Mouse (Mus musculus): ENCODE results near the gene Ifi205. TPM values are rescaled to one million over a fixed set of nuclear protein-coding genes. Genes with fewer than 3 reads are reported as not detected.

Ifi205 gene
- polyA plus RNA-seq, 1 experiment: 2.7 TPM

GRCm38 (mm10) chr1:173977622-173978021, 54.0 kb downstream of the Ifi205 start:
- no peak overlapping the region for H3K27ac ChIP-seq (ENCODE audit: control insufficient read depth, insufficient read depth, low read length)
- H3K4me3 ChIP-seq (ENCODE audit: control insufficient read depth, insufficient read depth, low read length): no peak overlapping the region
- no peaks in the 10 kb centered on the region for H3K4me1 ChIP-seq (replicated peaks; ENCODE audit: control insufficient read depth, insufficient read depth, low read length)
- DNase-seq: no peak
- no peaks in the 10 kb centered on the region for H3K27me3 ChIP-seq (ENCODE audit: control insufficient read depth, insufficient read depth, low read length)
- TF ChIP-seq POLR2A (IDR thresholded peaks at IDR 0.05; ENCODE audit: control insufficient read depth, extremely low read depth, insufficient read depth, low read length, poor library complexity) (no peak), CTCF (IDR thresholded peaks at IDR 0.05; ENCODE audit: borderline replicate concordance, control insufficient read depth, extremely low read depth, insufficient read depth, low read length, poor library complexity) (no peak)
- H3K36me3 ChIP-seq (ENCODE audit: control insufficient read depth, insufficient read depth, low read length): no peaks in the 10 kb centered on the region

- H3K4me1 ChIP-seq (replicated peaks; ENCODE audit: control insufficient read depth, insufficient read depth, low read length): no peaks in the 10 kb centered on the region
- TF ChIP-seq POLR2A (IDR thresholded peaks at IDR 0.05; ENCODE audit: control insufficient read depth, extremely low read depth, insufficient read depth, low read length, poor library complexity): no peak
- TF ChIP-seq CTCF (IDR thresholded peaks at IDR 0.05; ENCODE audit: borderline replicate concordance, control insufficient read depth, extremely low read depth, insufficient read depth, low read length, poor library complexity): no peak
- H3K27me3 ChIP-seq (ENCODE audit: control insufficient read depth, insufficient read depth, low read length): no peaks in the 10 kb centered on the region
- no peak overlapping the region for H3K4me3 ChIP-seq (ENCODE audit: control insufficient read depth, insufficient read depth, low read length)
- no peak overlapping the region for H3K27ac ChIP-seq (ENCODE audit: control insufficient read depth, insufficient read depth, low read length)
- H3K36me3 ChIP-seq (ENCODE audit: control insufficient read depth, insufficient read depth, low read length): no peaks in the 10 kb centered on the region
- no peak for DNase-seq
These were observed 58.5 kb downstream of the Ifi205 start for GRCm38 (mm10) chr1:173973111-173973510.

Other genes with a start within 250 kb of the Ifi205 start
- gene Ifi211, start 118.8 kb downstream of the Ifi205 start, polyA plus RNA-seq (2012; rRNA removed): 2.2 and 2.8 TPM in 2 replicates
- gene Mndal, start 89.3 kb downstream of the Ifi205 start, polyA plus RNA-seq (2012; rRNA removed): 12.3 and 14.5 TPM in 2 replicates
- gene Ifi203, start 89.1 kb downstream of the Ifi205 start, polyA plus RNA-seq (2012; rRNA removed): 19.0 and 27.7 TPM in 2 replicates
- gene Ifi202b, start 49.1 kb downstream of the Ifi205 start, polyA plus RNA-seq (2012; rRNA removed): 0.06 and 0.40 TPM in 2 replicates
- gene Olfr433, start 8.9 kb upstream of the Ifi205 start, polyA plus RNA-seq (2012; rRNA removed): 0.61 and 0.89 TPM in 2 replicates
- 0.71 TPM in 1 of 2 replicates, not detected in the other for gene Olfr432, start 17.4 kb upstream of the Ifi205 start, polyA plus RNA-seq (2012; rRNA removed)
- not detected in 2 replicates for gene Olfr430, start 34.8 kb upstream of the Ifi205 start, polyA plus RNA-seq (2012; rRNA removed)
- gene Olfr429, start 52.5 kb upstream of the Ifi205 start, polyA plus RNA-seq (2012; rRNA removed): not detected in 2 replicates
- not detected in 2 replicates for gene Olfr427, start 65.1 kb upstream of the Ifi205 start, polyA plus RNA-seq (2012; rRNA removed)
- gene Olfr231, start 89.4 kb upstream of the Ifi205 start, polyA plus RNA-seq (2012; rRNA removed): not detected in 2 replicates
- 0.11 TPM in 1 of 2 replicates, not detected in the other for gene Olfr424, start 99.7 kb upstream of the Ifi205 start, polyA plus RNA-seq (2012; rRNA removed)
- gene Olfr420, start 123.8 kb upstream of the Ifi205 start, polyA plus RNA-seq (2012; rRNA removed): not detected in 2 replicates
- gene Spta1, start 141.0 kb upstream of the Ifi205 start, polyA plus RNA-seq (2012; rRNA removed): 0.01 and 0.08 TPM in 2 replicates
- gene Olfr419, start 220.3 kb upstream of the Ifi205 start, polyA plus RNA-seq (2012; rRNA removed): not detected in 2 replicates